Mouse (Mus musculus) gastrocnemius, postnatal 4 days (tissue): Measurements from ENCODE around the gene Pdlim7. TPM values are rescaled to one million over a fixed set of nuclear protein-coding genes. Genes with fewer than 3 reads are reported as not detected.

Experiments
- DNase-seq, 2 experiments: peaks; one replicate each; pipeline ENCODE4 v3.0.0; 2021 to 2022; ENCODE audit warnings: low spot score in 2 of 2, mixed read lengths in 2 of 2
- long read RNA-seq, 2 experiments: library from polyadenylated mRNA; stranded (forward); transcript quantifications; one replicate each; pipeline ENCODE4 v2.0.0; 2021
- total RNA-seq, 2 experiments: library from RNA; stranded (reverse); gene quantifications; 2 replicates each; pipeline ENCODE4 v1.2.3; 2021

Gene Pdlim7
- total RNA-seq = 100 to 1,000 TPM; 304 to 308 TPM
- long read RNA-seq, experiment 1, transcript Pdlim7-203 (8 exons, 1,006 nt) = major isoform, 36 of 296 reads
- long read RNA-seq, experiment 1, transcript Pdlim7-201 (13 exons, 1,697 nt) = minor isoform, 24 of 296 reads
- long read RNA-seq, experiment 1, partial matches to known transcripts = 22 of 296 reads
- long read RNA-seq, experiment 1, other reads (novel, unspliced or antisense) = 212 of 296 reads
- long read RNA-seq, experiment 2, transcript Pdlim7-203 (8 exons, 1,006 nt) = minor isoform, 30 of 337 reads
- long read RNA-seq, experiment 2, transcript Pdlim7-201 (13 exons, 1,697 nt) = major isoform, 32 of 337 reads
- long read RNA-seq, experiment 2, partial matches to known transcripts = 29 of 337 reads
- long read RNA-seq, experiment 2, other reads (novel, unspliced or antisense) = 244 of 337 reads

DNA sequence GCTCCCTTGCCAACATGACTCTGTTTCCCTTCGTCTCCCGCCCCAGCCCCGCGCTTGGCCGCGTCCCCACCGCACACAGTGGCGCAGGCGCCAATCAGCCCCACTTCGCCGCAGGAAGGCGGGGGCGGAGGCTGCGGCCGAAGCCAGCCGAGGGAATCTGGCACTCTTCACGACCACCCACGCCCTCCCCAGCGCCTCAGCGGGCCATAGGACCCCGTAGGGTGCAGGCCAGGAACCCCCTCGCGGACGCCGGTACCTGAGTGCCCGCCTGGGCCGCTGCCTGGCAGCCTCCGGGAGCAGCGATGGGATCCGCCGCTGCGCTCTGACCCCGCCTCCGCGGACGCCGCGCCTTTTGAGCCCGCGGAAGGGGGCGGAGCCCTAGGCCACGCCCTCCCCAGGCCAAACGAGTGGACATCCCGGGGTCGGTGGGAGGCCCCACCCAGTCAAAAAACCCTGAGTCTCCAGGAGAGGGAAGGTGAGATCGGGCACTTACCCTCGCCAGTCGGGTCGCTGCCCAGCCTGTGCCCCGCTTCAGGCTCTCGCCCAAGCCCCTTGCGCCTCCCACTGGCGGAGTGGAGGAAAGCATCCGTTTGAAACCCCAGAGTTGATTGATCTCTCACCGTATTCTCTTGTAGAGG, at the start of gene Pdlim7:
Gene Pdlim7, minus strand, starts transcription at position 566 of the 638 bp plus-strand sequence.
- DNase-seq = peak; percentile 86 to 94

DNA sequence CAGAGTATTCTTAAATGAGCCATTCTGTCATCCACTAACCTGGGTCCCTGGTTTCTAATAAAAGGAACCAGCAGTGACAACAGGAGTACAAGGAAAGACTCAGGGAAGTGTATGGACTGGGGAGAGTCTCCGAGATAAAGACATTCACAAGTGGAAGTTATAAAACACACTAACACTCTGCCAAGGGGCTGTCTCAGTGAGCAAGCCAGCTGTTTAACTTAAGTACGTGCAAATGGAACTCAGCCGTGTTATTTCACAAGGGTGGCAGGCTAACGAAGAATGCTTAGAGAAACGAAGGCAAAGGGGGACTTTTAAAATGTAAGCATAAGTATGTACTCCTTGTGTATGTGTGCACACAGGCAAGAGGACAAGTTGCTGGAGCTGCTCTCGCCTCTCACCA, 44.0 kb upstream of the Pdlim7 start:
- DNase-seq = no peak

- no peak for DNase-seq
These were observed 42.4 kb upstream of the Pdlim7 start for GRCm38 (mm10) chr13:55555921-55556320.

DNA sequence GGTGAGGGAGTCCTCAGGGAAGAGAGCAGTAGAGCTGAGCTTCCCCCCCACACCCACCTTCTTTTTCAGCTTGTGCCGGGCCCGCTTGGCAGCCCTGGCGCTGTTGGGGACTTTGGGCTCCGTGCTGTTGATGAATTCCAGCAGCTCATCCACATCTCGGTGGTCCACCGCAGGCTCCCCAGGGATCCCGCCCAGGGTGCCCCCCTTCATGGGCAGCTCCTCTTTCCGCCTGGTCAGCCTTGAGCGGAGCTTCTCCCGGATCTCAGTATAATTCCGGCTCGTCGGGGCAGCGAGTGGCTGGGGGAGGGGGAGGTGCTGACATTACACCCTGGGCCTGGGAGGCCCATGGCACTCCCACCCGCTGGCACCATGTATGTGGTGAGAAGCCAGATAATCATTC, 35.6 kb upstream of the Pdlim7 start:
- DNase-seq = no peak

GRCm38 (mm10) chr13:55548426-55548825, 35.0 kb upstream of the Pdlim7 start:
- no peak for DNase-seq

DNA sequence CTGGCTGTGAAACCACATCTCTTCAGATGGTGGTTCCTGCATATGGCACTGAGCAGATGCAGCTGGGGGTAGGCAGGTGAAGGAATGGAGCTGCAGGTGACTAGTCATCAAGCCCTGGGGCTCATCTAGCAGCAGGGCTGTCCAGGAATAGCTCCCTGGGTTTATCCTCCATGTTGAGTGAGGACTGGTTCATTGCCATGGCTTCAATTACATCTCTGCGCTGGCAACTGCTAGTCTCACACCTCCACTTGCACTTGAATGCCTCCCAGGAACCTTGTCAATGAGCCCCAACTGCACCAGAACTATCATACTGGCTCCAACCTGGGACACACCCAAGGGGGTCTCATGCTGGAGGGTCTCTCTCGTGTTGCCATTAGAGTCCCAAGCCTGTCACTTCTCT, 34.4 kb upstream of the Pdlim7 start:
- DNase-seq = no peak

DNA sequence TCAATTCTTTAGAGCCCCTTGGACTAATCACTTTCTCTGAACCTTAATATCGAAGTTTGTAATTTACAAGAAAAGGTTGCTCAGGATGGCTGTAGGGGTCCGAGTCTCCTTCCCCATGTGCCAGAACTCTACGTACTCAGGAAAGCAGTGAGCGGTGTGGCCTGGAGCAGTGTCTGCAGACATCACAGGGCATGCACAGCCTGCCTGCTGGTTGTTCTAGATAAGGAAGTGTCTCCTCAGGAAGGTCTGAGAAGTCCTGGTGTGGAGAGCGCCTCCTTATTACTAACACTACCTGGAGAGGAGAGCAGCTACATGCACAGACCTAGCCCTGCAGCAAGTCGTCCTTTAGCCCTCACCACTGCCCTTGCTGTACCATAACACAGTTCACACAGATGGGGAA, 31.3 kb upstream of the Pdlim7 start:
- no peak for DNase-seq

GRCm38 (mm10) chr13:55543447-55543846, 30.0 kb upstream of the Pdlim7 start:
- DNase-seq = no peak

- DNase-seq = no peak
These were observed 29.4 kb upstream of the Pdlim7 start for GRCm38 (mm10) chr13:55542891-55543290.

DNA sequence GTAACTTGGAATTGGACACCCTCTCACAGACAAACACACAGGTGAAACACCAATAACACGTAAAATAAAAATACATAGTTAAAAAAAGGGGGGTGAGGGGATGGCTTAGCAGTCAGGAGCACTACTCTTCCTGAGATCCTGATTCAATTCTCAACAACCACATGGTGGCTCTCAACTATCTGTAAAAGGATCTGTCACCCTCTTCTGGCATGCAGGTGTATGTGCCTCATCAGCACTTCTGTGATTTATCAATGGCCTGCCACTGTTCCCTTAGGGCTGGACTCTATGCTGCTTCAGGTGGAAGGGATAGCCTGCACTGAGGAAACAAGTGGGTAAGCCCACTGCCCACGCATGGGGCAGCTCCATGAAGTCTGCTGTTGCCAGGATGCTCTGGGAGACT, 27.5 kb upstream of the Pdlim7 start:
- DNase-seq = no peak

DNA sequence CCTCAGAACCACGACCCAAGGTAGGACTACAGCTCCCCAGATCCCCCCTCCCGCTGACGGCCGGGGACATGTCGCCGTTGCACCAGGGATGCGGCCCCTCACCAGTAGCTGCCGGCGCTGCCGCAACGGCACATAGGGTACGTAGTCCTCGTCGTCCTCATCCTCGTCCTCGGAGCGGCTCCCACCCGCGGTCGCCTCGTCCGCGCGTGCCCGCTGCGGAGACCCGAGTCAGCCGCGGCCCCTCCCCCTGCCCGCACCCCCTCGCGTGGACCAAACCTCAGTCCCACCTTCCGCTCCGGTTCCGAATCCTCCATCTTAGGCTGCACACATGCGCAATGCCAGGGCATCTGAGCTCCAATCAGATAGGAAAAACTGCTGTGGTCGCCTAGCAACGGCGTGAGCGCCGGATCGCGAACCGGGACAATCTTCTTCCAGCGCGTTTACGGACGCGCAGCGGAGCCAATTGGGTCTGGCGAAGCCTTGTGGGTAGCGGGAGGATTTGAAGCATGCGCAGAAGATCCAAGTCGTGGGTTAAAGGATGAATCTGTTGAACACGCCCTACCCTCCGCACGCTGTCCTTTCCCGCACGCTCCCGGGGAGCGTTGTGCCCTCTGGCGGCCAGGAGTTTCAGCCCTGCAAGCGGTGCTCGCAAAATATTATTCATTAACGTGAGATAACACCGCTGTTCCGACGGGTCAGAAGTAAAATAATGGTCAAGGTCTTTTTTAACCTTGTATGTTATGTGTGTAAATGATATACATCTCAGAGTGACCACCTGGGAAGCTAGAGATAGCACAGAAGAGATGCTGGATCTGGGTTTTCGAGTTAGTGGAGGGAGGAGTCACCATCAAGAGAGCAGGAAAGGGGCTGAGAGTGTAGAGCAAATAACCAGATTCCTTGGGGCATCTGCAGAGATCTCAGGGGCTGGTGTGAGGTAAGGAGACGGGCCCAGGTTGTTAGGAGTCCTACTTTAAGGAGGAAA, 23.0 kb upstream of the Pdlim7 start, which contains the start of gene Ddx41:
Gene Ddx41, minus strand, starts transcription at position 465 of the 982 bp plus-strand sequence.
- peak; percentile 96 to 97 for DNase-seq

GRCm38 (mm10) chr13:55535796-55536193, 22.3 kb upstream of the Pdlim7 start:
- DNase-seq = no peak

DNA sequence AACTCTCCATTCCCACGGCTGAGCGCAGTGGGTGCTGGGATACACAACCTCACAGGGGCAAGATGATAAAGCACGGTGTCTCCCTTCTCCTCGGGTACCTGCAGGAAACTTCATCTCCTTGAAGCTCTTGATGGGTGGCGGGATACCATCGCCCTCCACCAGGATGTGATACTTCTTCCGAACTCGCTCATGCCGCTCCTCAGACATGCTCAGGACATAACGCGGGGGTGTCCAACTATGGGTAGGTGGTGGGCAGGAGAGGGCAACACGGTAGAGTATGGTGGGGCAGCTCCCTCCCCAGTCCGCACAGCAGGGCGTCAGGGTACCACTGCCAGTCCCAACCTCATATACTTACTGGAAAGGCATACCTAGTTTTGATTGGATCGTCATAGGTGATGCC, 21.7 kb upstream of the Pdlim7 start:
- no peak for DNase-seq

GRCm38 (mm10) chr13:55529198-55529915, 15.9 kb upstream of the Pdlim7 start, which contains the start of gene Dok3:
TSS of gene Dok3 (minus strand) at chr13:55529296.
- no peak for DNase-seq

GRCm38 (mm10) chr13:55527834-55528772, 14.6 kb upstream of the Pdlim7 start:
- no peak for DNase-seq

- no peak for DNase-seq
These were observed 13.7 kb upstream of the Pdlim7 start for GRCm38 (mm10) chr13:55527212-55527611.

DNA sequence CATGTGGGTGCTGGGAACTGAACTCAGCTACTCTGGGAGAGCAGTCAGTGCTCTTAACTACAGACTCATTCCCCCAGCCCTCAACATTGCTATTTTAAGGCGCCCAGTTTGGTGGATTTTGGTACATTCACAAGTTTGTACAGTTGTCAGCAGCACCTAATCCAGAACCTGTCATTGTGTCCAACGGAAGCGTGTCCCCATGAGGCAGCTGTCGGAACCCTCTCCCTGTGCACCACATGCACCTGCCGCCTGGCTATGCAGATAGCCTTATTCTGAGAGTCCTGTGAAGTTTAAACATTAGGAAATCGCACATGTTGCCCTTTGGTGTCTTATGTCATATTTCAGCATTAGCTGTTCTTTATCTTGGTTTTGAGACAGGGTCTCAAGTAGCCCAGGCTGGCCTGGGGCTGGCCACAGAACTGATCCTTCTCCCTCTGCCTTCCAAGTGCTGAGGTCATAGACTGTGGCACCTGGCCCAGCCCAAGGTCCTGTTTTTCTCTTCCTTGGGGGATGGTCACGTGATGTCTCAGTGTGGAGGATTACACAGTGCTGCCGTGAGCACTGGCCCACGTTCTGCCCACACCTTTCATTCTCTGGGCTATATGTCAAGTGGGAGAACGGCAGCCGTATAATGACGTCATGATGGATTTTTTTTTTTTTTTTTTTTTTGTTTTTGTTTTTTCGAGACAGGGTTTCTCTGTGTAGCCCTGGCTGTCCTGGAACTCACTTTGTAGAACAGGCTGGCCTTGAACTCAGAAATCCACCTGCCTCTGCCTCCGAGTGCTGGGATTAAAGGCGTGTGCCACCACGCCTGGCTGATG, 12.5 kb upstream of the Pdlim7 start:
- no peak for DNase-seq

- DNase-seq = no peak
These were observed 10.6 kb upstream of the Pdlim7 start for GRCm38 (mm10) chr13:55523951-55524600.
